Mouse (Mus musculus) forebrain, embryonic 11.5 days (tissue): ENCODE measurements around the gene Pomt1. TPM values are rescaled to one million over a fixed set of nuclear protein-coding genes. Genes with fewer than 3 reads are reported as not detected.

ENCODE experiments used
- ATAC-seq: fragments of 200-750 bp; cut with Nextera tagmentation; replicated peaks from 2 replicates; pipeline ENCODE4 v1.8.0; 2017; ENCODE audit warnings: moderate TSS enrichment; ENCODE audit not compliant: low FRiP score
- DNase-seq: peaks from one replicate; pipeline ENCODE4 v3.0.0-alpha.2; 2017; ENCODE audit warnings: low spot score
- H3K27ac ChIP-seq: fragments of 300-500 bp; sonication (generic); 2 replicates; pipeline ENCODE4 v1.5.1; 2014; ENCODE audit warnings: low read depth, low read length
- H3K27me3 ChIP-seq: fragments of 300-500 bp; sonication (generic); 2 replicates; pipeline ENCODE4 v1.6.1; 2014; ENCODE audit warnings: mild to moderate bottlenecking, low read length, mixed read lengths; ENCODE audit not compliant: control insufficient read depth, insufficient read depth
- H3K36me3 ChIP-seq: fragments of 300-500 bp; sonication (generic); 2 replicates; pipeline ENCODE4 v1.6.1; 2014; ENCODE audit warnings: mild to moderate bottlenecking, low read length, moderate library complexity, mixed read lengths; ENCODE audit not compliant: control insufficient read depth, insufficient read depth
- H3K4me1 ChIP-seq: fragments of 300-500 bp; sonication (generic); replicated peaks from 2 replicates; pipeline ENCODE4 v1.6.1; 2014; ENCODE audit warnings: low read length, mixed read lengths; ENCODE audit not compliant: control insufficient read depth, insufficient read depth
- H3K4me2 ChIP-seq: fragments of 300-500 bp; sonication (generic); 2 replicates; pipeline ENCODE4 v1.6.1; 2014; ENCODE audit warnings: low read depth, mild to moderate bottlenecking, low read length, moderate library complexity, mixed read lengths; ENCODE audit not compliant: severe bottlenecking
- H3K4me3 ChIP-seq: fragments of 300-500 bp; sonication (generic); 2 replicates; pipeline ENCODE4 v1.5.1; 2014; ENCODE audit warnings: low read depth, low read length
- H3K9ac ChIP-seq: fragments of 300-500 bp; sonication (generic); 2 replicates; pipeline ENCODE4 v1.6.1; 2014; ENCODE audit warnings: low read length
- H3K9me3 ChIP-seq: fragments of 300-500 bp; sonication (generic); 2 replicates; pipeline ENCODE4 v1.6.1; 2016; ENCODE audit warnings: low read length, mixed read lengths; ENCODE audit not compliant: control insufficient read depth
- WGBS: fragments of 180-500 bp; shearing (Covaris S2); extraction: QIAGEN DNeasy Blood & Tissue Kit; methylation state at CpG from one replicate; pipeline ENCODE4 v1.1.7; 2014; 5-methylcytosine and 5-hydroxymethylcytosine counted together
- polyA plus RNA-seq: library from polyadenylated mRNA; unstranded; fragments of >200 nt; fragmentation: Nextera tagmentation; extraction: Ambion mirVana; gene quantifications from 2 replicates; pipeline ENCODE4 v1.2.1, GENCODE M21; 2014

The Pomt1 gene
- polyA plus RNA-seq, 1 experiment from 2014 or later: 33.3 TPM

DNA sequence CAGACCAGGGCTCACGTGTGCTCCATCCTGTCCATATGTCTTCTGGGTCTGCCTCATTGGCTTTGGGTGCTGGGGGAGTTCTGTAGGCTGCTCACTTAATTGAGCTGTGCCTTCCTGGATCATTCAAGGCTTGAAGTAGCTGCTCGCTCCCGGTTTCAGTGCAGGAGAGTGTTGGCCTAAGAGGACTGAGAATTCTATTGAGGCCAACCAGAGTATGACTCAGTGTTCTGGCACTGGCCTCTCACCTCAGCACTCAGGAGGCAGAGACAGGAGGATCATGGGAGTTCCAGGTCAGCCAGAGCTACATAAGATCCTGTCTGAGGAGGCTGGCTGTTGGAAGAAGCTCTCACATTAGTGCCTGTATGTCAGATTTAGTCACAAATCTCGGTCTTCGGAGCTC is 18.3 kb upstream of the Pomt1 start:
- WGBS: 96% methylated on average over 5 of the region's 5 CpGs
- peaks cover 63% of the 10 kb centered on the region for H3K36me3 ChIP-seq
- H3K27me3 ChIP-seq: no peaks in the 10 kb centered on the region
- no peaks in the 10 kb centered on the region for H3K9me3 ChIP-seq
- H3K4me3 ChIP-seq: no peak overlapping the region
- ATAC-seq (no peak), DNase-seq (no peak)
- no peaks in the 10 kb centered on the region for H3K4me1 ChIP-seq
- no peak overlapping the region for H3K27ac ChIP-seq
- no peak overlapping the region for H3K4me2 ChIP-seq
- no peak overlapping the region for H3K9ac ChIP-seq

DNA sequence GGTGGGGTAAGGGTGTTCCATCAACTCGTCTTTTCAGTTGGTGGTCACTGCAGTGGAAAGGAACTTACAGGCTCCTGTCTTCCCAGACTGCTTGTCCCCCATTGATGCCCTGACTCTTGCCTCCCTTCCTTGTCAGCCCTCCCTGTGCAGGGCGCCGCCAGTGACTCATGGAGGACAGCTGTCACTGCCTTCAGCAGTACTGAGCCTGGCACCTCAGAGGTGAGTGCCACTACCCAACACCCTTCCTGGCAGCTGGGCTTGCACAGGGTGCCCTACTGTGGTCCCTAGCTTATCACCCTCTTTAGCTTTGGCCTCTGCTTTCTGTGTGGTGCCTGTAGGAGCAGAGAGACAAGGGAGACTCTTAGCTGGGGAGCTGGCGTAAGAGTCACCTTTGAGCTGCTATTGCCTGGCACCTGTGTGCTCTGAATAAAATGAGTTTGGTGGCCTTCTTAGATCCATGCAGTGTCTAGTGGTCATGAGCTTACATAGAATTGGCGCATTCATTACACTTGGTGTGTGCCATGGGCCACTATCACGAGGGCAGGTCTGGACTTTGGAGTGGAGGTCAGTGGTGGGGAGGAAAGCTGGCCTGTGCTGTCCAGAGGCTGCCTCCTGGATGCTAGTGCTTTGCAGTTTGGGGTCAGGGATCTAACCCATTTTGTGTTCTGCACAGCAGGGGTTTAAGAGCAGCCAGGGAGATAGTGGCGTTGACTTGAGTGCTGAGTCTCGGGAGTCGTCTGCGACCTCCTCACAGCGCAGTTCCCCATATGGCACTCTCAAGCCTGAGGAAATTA is 17.7 kb upstream of the Pomt1 start:
- Histone ChIP-seq H3K4me3 (no peak overlapping the region), H3K36me3 (peaks cover 66% of the 10 kb centered on the region), H3K4me1 (no peaks in the 10 kb centered on the region), H3K9ac (no peak overlapping the region), H3K9me3 (no peaks in the 10 kb centered on the region), H3K4me2 (no peak overlapping the region), H3K27ac (no peak overlapping the region), H3K27me3 (no peaks in the 10 kb centered on the region)
- DNase-seq: no peak
- WGBS: 86% methylated on average over 11 of the region's 11 CpGs
- no peak for ATAC-seq

DNA sequence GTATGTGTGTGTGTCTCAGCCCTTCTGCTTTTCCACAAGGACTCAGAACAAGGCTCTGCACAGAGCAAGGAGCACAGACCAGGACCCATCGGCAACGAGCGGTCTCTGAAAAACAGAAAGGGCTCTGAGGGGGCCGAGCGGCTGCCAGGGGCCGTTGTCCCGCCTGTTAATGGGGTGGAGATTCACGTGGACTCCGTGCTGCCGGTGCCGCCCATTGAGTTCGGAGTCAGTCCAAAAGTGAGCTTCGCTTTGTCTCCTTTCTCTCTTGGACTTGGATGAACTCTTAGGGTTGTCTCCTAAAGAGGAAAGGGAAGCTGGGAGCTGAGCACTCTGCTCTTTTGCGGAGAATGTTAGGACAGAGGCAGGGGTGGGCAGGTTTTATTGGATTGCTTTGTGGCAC is 16.9 kb upstream of the Pomt1 start:
- WGBS: 94% methylated on average over 14 of the region's 14 CpGs
- no peaks in the 10 kb centered on the region for H3K27me3 ChIP-seq
- DNase-seq: no peak

DNA sequence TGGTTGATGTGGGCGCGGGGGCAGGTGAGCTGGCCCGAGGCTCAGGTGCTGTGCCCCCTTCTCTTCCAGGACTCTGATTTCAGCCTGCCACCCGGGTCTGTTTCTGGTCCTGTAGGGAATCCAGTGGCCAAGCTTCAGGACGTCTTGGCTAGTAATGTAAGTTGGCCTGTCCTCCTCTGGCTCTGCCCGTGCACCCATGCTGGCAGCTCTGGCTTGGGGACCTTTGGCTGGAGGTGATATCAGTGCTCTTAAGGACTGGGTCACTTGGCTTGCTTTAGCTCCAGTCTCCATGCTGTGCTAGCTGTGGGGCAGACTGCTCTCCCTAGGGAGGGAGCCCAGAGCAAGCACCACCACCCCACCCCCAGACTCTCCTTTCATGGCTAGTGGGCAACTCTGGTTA is 16.4 kb upstream of the Pomt1 start:
- no peak overlapping the region for H3K9ac ChIP-seq
- H3K4me3 ChIP-seq: no peak overlapping the region
- 91% methylated on average over 6 of the region's 6 CpGs for WGBS
- peaks cover 66% of the 10 kb centered on the region for H3K36me3 ChIP-seq
- DNase-seq (no peak), ATAC-seq (no peak)
- no peaks in the 10 kb centered on the region for H3K4me1 ChIP-seq
- no peaks in the 10 kb centered on the region for H3K27me3 ChIP-seq
- H3K9me3 ChIP-seq: no peaks in the 10 kb centered on the region
- no peak overlapping the region for H3K27ac ChIP-seq
- H3K4me2 ChIP-seq: no peak overlapping the region

More for the DNA sequence above, 16.9 kb upstream of the Pomt1 start:
- H3K4me2 ChIP-seq: no peak overlapping the region
- H3K4me3 ChIP-seq: no peak overlapping the region
- no peak for ATAC-seq
- H3K27ac ChIP-seq: no peak overlapping the region
- no peaks in the 10 kb centered on the region for H3K9me3 ChIP-seq
- H3K36me3 ChIP-seq: peaks cover 67% of the 10 kb centered on the region
- no peak overlapping the region for H3K9ac ChIP-seq
- H3K4me1 ChIP-seq: no peaks in the 10 kb centered on the region

DNA sequence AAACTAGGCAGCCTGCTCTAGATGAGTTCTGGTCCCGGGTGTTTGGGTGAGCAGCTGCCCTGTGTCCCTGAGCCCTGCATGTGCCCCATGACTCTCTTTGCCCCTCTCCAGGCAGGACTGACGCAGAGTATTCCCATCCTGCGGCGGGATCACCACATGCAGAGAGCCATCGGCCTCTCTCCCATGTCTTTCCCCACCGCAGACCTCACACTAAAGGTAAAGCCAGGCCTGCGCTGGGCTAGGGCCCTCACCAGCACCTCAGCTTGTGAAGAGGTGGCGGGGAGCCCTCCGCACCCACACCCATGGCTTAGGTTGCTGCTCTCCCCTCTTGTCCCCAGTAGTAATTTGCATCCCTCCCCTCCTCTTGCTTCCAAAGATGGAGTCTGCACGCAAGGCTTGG is 15.4 kb upstream of the Pomt1 start:
- Histone ChIP-seq H3K4me2 (no peak overlapping the region), H3K9ac (no peak overlapping the region), H3K27ac (no peak overlapping the region), H3K9me3 (no peaks in the 10 kb centered on the region), H3K4me3 (no peak overlapping the region), H3K4me1 (no peaks in the 10 kb centered on the region), H3K27me3 (no peaks in the 10 kb centered on the region), H3K36me3 (peaks cover 62% of the 10 kb centered on the region)
- 92% methylated on average over 10 of the region's 10 CpGs for WGBS
- ATAC-seq: no peak
- DNase-seq: no peak

DNA sequence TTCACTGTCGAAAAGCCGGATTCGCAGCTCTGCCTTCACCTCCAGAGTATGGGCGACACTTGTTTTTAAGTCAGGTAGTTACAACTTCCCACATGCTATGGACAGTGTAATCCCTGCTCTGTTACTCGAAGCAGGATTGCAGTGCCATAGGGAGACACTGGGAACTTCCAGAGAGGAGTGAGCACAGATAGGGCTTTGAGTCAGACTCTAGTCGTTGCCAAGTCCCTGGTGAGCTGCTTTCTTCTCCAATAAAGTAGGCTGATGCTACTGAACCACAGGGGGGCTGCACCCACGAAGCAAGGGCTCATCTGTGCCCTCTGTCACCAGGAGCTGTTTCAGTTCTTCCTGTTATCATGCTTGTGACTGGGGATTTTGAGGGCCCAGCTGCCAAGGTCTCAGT is 14.8 kb upstream of the Pomt1 start:
- DNase-seq (no peak), ATAC-seq (no peak)
- Histone ChIP-seq H3K4me1 (no peaks in the 10 kb centered on the region), H3K4me3 (no peak overlapping the region), H3K9me3 (no peaks in the 10 kb centered on the region), H3K27ac (no peak overlapping the region), H3K27me3 (no peaks in the 10 kb centered on the region), H3K36me3 (peaks cover 56% of the 10 kb centered on the region), H3K4me2 (no peak overlapping the region), H3K9ac (no peak overlapping the region)
- 90% methylated on average over 7 of the region's 7 CpGs for WGBS

DNA sequence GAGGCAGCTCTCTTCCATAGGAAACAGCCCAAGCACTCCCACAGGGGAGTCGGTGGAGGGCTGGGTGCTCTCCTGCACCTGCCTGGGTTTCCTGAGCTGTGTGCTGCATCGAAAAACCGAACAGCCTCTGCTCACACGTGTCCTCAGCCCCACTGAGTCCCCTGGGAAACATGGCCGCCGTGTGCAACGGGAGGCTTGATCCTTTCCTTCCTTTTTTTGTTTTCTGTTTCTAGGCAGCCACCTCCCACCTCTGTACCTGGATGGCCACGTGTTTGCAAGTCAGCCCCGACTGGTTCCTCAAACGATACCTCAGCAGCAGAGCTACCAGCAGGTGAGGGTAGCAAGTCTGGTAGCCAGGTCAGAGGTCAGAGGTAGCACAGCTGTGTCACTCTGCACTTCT is 14.3 kb upstream of the Pomt1 start:
- Histone ChIP-seq H3K27me3 (no peaks in the 10 kb centered on the region), H3K4me2 (no peak overlapping the region), H3K4me3 (no peak overlapping the region), H3K4me1 (no peaks in the 10 kb centered on the region), H3K9ac (no peak overlapping the region), H3K9me3 (no peaks in the 10 kb centered on the region), H3K36me3 (peaks cover 52% of the 10 kb centered on the region), H3K27ac (no peak overlapping the region)
- no peak for DNase-seq
- WGBS: 88% methylated on average over 10 of the region's 10 CpGs
- ATAC-seq: no peak

DNA sequence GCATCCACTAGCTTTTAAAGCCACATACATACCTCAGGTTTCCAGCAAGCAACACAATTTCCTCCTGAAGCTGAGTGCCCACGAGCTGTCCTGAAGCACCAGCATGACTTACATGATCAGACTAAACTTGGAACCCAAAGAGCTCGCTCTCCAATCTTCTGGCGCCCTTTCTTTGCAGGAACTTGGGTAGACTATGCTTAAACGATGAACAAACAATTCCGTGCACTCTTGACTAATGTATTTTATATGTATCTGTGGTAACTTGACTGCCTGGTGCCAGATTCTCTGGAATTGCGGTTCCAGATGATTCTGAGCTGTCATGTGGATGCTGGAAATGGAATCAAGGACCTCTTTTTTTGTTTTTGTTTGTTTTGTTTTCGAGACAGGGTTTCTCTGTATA is 957 bp upstream of the Pomt1 start:
- Histone ChIP-seq H3K27me3 (no peaks in the 10 kb centered on the region), H3K4me2 (peak overlapping the region; percentile 76), H3K27ac (no peak overlapping the region), H3K9ac (peak overlapping the region; percentile 77), H3K4me3 (peak overlapping the region; percentile 59), H3K4me1 (peaks cover 6% of the 10 kb centered on the region; the same call in 1 of the 2 replicates), H3K9me3 (no peaks in the 10 kb centered on the region), H3K36me3 (peaks cover 8% of the 10 kb centered on the region)
- ATAC-seq (no peak), DNase-seq (no peak)
- WGBS: 42% methylated on average over 7 of the region's 7 CpGs
